Mouse (Mus musculus) erythroblast, embryonic 14.5 days (primary cell): ENCODE measurements around the gene Slc22a23.

Source experiments
- GATA1 ChIP-seq: IDR thresholded peaks from 2 replicates; pipeline ENCODE4 v1.6.1; 2012; ENCODE audit warnings: low read length, inconsistent platforms, mixed read lengths
- TAL1 ChIP-seq: IDR thresholded peaks from 3 replicates; pipeline ENCODE4 v1.6.1; 2012; ENCODE audit warnings: low read length, inconsistent platforms, mixed read lengths

GRCm38 (mm10) chr13:34245216-34245615, 99.8 kb downstream of the Slc22a23 start:
- TF ChIP-seq TAL1 (no peak), GATA1 (no peak)
